Mouse (Mus musculus) lung, embryonic 16.5 days (tissue): ENCODE results near the gene Irf7. TPM values are rescaled to one million over a fixed set of nuclear protein-coding genes. Genes with fewer than 3 reads are reported as not detected.

Experiments
- ATAC-seq: fragments of 200-750 bp; cut with Nextera tagmentation; 2 replicates; pipeline ENCODE4 v1.8.0; 2017; ENCODE audit warnings: low read depth, mild to moderate bottlenecking, moderate library complexity
- H3K27ac ChIP-seq: fragments of 300-500 bp; sonication (generic); 2 replicates; pipeline ENCODE4 v1.5.1; 2014; ENCODE audit warnings: mild to moderate bottlenecking, control low read depth, low read length
- H3K27me3 ChIP-seq: fragments of 300-500 bp; sonication (generic); 2 replicates; pipeline ENCODE4 v1.6.1; 2014; ENCODE audit warnings: low read depth, low read length, mixed read lengths; ENCODE audit not compliant: control insufficient read depth, insufficient read depth
- H3K36me3 ChIP-seq: fragments of 300-500 bp; sonication (generic); 2 replicates; pipeline ENCODE4 v1.6.1; 2014; ENCODE audit warnings: low read length; ENCODE audit not compliant: control insufficient read depth, insufficient read depth
- H3K4me1 ChIP-seq: fragments of 300-500 bp; sonication (generic); replicated peaks from 2 replicates; pipeline ENCODE4 v1.6.1; 2014; ENCODE audit warnings: low read length, mixed read lengths; ENCODE audit not compliant: control insufficient read depth, insufficient read depth
- H3K4me2 ChIP-seq: fragments of 300-500 bp; sonication (generic); 2 replicates; pipeline ENCODE4 v1.6.1; 2014; ENCODE audit warnings: low read depth, low read length, control low read depth
- H3K4me3 ChIP-seq: fragments of 300-500 bp; sonication (generic); 2 replicates; pipeline ENCODE4 v1.5.1; 2014; ENCODE audit warnings: mild to moderate bottlenecking, low read length, control low read depth
- H3K9ac ChIP-seq: fragments of 300-500 bp; sonication (generic); 2 replicates; pipeline ENCODE4 v1.6.1; 2014; ENCODE audit warnings: low read length, control low read depth
- H3K9me3 ChIP-seq: fragments of 300-500 bp; sonication (generic); 2 replicates; pipeline ENCODE4 v1.6.1; 2016; ENCODE audit warnings: low read length; ENCODE audit not compliant: control insufficient read depth
- WGBS: fragments of 180-500 bp; shearing (Covaris S2); extraction: QIAGEN DNeasy Blood & Tissue Kit; methylation state at CpG from one replicate; pipeline ENCODE4 v1.1.7; 2014; 5-methylcytosine and 5-hydroxymethylcytosine counted together
- polyA plus RNA-seq: library from polyadenylated mRNA; unstranded; fragments of >200 nt; fragmentation: Nextera tagmentation; extraction: Ambion mirVana; gene quantifications from 2 replicates; pipeline ENCODE4 v1.2.1, GENCODE M21; 2015

The Irf7 gene
- polyA plus RNA-seq, 1 experiment from 2014 or later = 3.4 TPM

GRCm38 (mm10) chr7:141228279-141229067 lies 37.8 kb downstream of the Irf7 start, which contains the start of gene Phrf1:
TSS of gene Phrf1 (plus strand) at chr7:141228784.
- under 1% methylated on average over 76 of the region's 76 CpGs for WGBS
- H3K9ac ChIP-seq = peak within 1 kb of the TSS; percentile 93
- peaks cover 15% of the 10 kb centered on the region for H3K36me3 ChIP-seq
- peak within 1 kb of the TSS; percentile 95 for H3K4me2 ChIP-seq
- peak within 1 kb of the TSS; percentile 72 for H3K4me3 ChIP-seq
- peaks cover 11% of the 10 kb centered on the region for H3K4me1 ChIP-seq
- ATAC-seq = peak; percentile 93
- H3K27ac ChIP-seq = peak within 1 kb of the TSS; percentile 86
- H3K9me3 ChIP-seq = no peaks in the 10 kb centered on the region
- H3K27me3 ChIP-seq = no peaks in the 10 kb centered on the region

GRCm38 (mm10) chr7:141227796-141228195 lies 38.5 kb downstream of the Irf7 start:
- H3K4me2 ChIP-seq = peak overlapping the region; percentile 31; the same call in 1 of the 2 replicates
- WGBS = 76% methylated on average over 4 of the region's 4 CpGs
- no peak overlapping the region for H3K4me3 ChIP-seq
- peaks cover 15% of the 10 kb centered on the region for H3K4me1 ChIP-seq
- H3K27ac ChIP-seq = no peak overlapping the region
- peak overlapping the region; percentile 93; the same call in 1 of the 2 replicates for H3K9ac ChIP-seq
- H3K27me3 ChIP-seq = no peaks in the 10 kb centered on the region
- no peaks in the 10 kb centered on the region for H3K9me3 ChIP-seq
- no peak for ATAC-seq
- H3K36me3 ChIP-seq = peaks cover 8% of the 10 kb centered on the region

GRCm38 (mm10) chr7:141226535-141226934 lies 39.7 kb downstream of the Irf7 start:
- 84% methylated on average over 6 of the region's 6 CpGs for WGBS

DNA sequence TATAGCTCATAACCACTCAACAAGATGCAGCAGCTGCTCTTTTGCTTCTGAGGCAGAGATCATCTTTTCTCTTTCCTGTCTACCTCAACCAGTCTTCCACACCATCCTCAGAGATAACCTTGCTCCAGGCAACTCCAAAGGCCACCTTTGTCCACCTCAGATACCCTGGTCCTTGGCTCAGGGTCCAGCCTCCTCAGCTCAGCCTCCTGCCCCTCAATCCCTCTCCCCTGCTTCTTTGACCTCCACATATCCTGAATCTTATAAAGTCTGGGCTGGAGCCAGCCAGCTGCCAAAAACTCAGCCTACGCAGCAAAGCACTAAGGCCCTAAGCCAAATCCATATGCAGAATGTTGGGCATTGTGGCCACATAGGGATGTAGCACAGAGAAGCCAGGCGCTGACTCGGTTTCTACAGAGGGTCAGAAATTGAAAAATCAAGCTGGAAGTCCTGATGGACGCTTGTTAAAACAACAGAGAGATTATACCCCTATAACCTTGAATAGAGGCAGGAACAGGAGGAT lies 43.5 kb downstream of the Irf7 start:
- Histone ChIP-seq H3K9me3 (no peaks in the 10 kb centered on the region), H3K4me2 (peak overlapping the region; percentile 94), H3K27me3 (no peaks in the 10 kb centered on the region), H3K36me3 (no peaks in the 10 kb centered on the region; the same call in 1 of the 2 replicates), H3K9ac (peak overlapping the region; percentile 65), H3K27ac (peak overlapping the region; percentile 95), H3K4me1 (peaks cover 32% of the 10 kb centered on the region), H3K4me3 (no peak overlapping the region)
- no peak for ATAC-seq
- WGBS = 65% methylated on average over 4 of the region's 4 CpGs

More at GRCm38 (mm10) chr7:141226535-141226934, 39.7 kb downstream of the Irf7 start:
- Histone ChIP-seq H3K36me3 (no peaks in the 10 kb centered on the region), H3K4me2 (no peak overlapping the region), H3K9ac (no peak overlapping the region), H3K9me3 (no peaks in the 10 kb centered on the region), H3K4me1 (peaks cover 23% of the 10 kb centered on the region), H3K27ac (no peak overlapping the region), H3K4me3 (no peak overlapping the region), H3K27me3 (no peaks in the 10 kb centered on the region)
- no peak for ATAC-seq

GRCm38 (mm10) chr7:141222126-141222467 lies 44.2 kb downstream of the Irf7 start:
- Histone ChIP-seq H3K27me3 (no peaks in the 10 kb centered on the region), H3K9me3 (no peaks in the 10 kb centered on the region), H3K4me1 (peaks cover 36% of the 10 kb centered on the region), H3K4me3 (peak overlapping the region; percentile 61), H3K9ac (peak overlapping the region; percentile 65), H3K4me2 (peak overlapping the region; percentile 94), H3K36me3 (no peaks in the 10 kb centered on the region; the same call in 1 of the 2 replicates), H3K27ac (peak overlapping the region; percentile 95)
- WGBS = 2% methylated on average over 8 of the region's 8 CpGs
- no peak for ATAC-seq

DNA sequence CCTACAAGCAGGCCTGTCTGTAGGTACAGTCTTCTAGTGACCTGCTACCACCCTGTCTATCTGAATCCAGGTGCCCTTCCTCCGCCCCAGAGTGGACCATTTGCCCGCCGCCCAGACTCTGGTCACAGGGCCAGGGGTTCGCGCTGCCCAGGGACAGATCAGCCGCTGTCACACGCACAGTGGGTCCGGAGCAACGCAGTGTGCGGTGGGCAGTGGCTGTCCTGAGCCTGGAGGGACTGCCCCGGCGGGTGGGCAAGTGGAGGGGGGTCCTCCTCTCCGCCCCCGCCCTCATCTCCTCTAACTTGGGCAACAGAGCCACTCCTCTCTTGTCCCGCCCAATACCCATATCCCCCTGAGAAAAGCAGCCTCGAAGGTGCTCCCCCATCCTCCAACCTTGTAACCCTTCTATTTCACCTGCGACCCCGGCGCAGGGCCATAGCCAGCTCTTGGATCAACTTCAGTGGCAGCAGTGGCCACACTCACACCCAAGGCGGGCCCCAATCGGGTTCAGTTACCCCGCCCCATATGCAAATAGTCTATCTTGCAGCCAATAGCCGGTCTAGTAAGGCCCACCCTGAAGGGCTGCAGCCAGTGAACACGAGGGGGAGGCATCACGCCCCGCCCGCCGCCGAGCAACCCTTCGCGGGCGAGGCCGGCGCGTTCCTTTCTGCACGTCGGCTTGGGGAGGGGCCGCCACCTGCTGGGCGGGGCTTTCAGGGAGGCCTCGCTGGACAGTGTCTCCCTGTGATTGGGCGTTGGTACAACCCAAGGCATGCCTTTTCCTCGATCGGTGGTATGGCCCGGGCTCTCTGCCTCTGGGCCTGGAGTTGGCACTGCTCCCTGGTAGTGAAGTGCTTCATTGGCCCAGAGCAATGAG lies 44.8 kb downstream of the Irf7 start:
- H3K4me1 ChIP-seq = peaks cover 37% of the 10 kb centered on the region
- 5% methylated on average over 44 of the region's 44 CpGs for WGBS

DNA sequence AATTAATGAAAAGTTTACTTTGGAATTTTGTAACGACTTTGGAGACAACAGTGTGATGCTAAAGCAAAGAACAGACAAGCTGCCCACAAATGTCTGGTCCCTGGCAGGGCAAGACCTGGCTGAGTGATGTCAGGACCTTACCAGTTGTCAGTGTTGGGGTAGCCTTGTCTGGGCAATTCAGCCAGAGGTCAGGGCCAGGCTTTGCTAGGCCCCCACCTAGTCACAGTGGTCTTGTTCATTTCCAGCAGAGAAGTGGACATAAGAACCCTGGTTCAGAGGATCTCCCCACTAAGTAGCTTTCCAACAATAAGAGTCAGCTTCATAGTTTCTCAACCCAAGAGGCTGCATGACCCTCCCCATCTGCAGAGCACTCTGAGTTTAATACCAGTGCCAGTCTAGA lies 45.9 kb downstream of the Irf7 start:
- H3K27me3 ChIP-seq = no peaks in the 10 kb centered on the region
- no peaks in the 10 kb centered on the region; the same call in 1 of the 2 replicates for H3K36me3 ChIP-seq
- H3K9ac ChIP-seq = peak overlapping the region; percentile 76; the same call in 1 of the 2 replicates
- 64% methylated on average over 1 of the region's 1 CpGs for WGBS
- H3K4me1 ChIP-seq = peaks cover 40% of the 10 kb centered on the region
- H3K4me2 ChIP-seq = peak overlapping the region; percentile 94; the same call in 1 of the 2 replicates
- ATAC-seq = no peak
- H3K27ac ChIP-seq = no peak overlapping the region
- peak overlapping the region; percentile 61 for H3K4me3 ChIP-seq
- H3K9me3 ChIP-seq = no peaks in the 10 kb centered on the region

More for the DNA sequence above, 44.8 kb downstream of the Irf7 start:
- ATAC-seq = peak; percentile 96
- Histone ChIP-seq H3K27ac (peak overlapping the region; percentile 95), H3K36me3 (no peaks in the 10 kb centered on the region; the same call in 1 of the 2 replicates), H3K9ac (peak overlapping the region; percentile 76), H3K9me3 (no peaks in the 10 kb centered on the region), H3K4me2 (peak overlapping the region; percentile 94), H3K4me3 (peak overlapping the region; percentile 61), H3K27me3 (no peaks in the 10 kb centered on the region)

DNA sequence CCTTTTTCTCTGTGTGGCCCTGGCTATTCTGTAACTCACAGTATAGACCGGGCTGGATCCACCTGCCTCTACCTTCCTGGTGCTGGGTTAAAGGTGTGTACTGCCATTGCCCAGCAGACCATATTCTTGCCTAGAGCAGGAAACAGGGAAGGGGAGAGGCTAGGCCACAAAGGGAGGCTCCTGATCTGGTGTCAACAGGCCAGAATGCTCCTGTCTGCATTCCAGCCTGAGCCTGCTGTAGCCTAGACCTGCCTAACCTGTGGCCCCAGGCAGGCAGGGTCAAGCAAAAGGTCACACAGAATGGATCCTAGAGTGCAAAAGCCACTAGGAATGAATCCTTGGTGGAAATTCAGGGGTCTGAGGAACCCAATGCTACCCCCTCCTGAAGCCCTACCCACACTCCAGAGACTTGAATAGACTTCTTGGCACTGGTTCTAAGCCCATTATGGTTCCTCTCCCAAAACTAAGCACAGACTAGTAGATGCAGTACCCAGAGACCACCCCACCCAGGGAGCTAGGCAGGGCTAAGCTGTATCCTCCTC lies 46.7 kb downstream of the Irf7 start:
- no peak for ATAC-seq
- H3K4me1 ChIP-seq = peaks cover 43% of the 10 kb centered on the region
- H3K27ac ChIP-seq = no peak overlapping the region
- no peaks in the 10 kb centered on the region for H3K27me3 ChIP-seq
- 81% methylated on average over 1 of the region's 1 CpGs for WGBS
- H3K9ac ChIP-seq = no peak overlapping the region
- H3K9me3 ChIP-seq = no peaks in the 10 kb centered on the region
- no peak overlapping the region for H3K4me3 ChIP-seq
- H3K36me3 ChIP-seq = no peaks in the 10 kb centered on the region; the same call in 1 of the 2 replicates
- H3K4me2 ChIP-seq = no peak overlapping the region
